Mouse (Mus musculus) adrenal gland (tissue): Measurements from ENCODE around the gene Sqstm1.

Experiments
- microRNA-seq, 2 experiments: library from miRNA; unstranded; fragments of <30 nt; microRNA quantifications; one replicate each; pipeline ENCODE4; 2019

The Sqstm1 gene

Small RNA genes within 50 kb of the gene (microRNA-seq; reads per million reads assigned to microRNA genes)
- gene Mir6919: 0.23 to 0.49 reads per million in 2 experiments
